Mouse (Mus musculus) ovary, adult 18-20 months (tissue): ENCODE measurements at regions not wholly inside any gene's neighbourhood (a gene's known extent, or its start where the extent isn't known, plus 50 kb on each side); places are given as distances from the start of the nearest gene placed in this dataset.

ENCODE experiments used
- DNase-seq: peaks from one replicate; pipeline ENCODE4 v3.0.0; 2022; ENCODE audit warnings: low spot score, mixed read lengths

DNA sequence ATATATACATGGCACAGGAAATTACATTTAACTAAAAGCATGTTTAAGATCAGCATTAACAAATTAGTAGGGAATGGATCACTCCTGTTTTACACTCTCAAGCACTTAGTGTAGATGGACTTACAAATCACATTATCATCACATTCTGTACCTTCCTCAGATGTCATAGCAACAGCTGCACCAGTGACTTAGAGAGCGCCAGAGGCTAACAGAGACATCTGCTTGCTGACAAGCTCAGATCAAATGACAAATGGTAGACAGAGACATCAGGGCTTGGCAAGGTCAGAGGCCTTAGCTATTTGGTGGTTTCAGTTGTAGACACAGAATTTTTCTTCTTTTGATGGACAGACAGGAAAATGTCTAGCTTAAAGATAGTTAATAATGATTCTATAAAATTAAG, 897.5 kb upstream of the Slc10a2 start:
- no peak for DNase-seq

GRCm38 (mm10) chr8:5994846-5995245, 889.7 kb upstream of the Slc10a2 start:
- no peak for DNase-seq

GRCm38 (mm10) chr8:5965403-5966015, 860.4 kb upstream of the Slc10a2 start:
- no peak for DNase-seq

- no peak for DNase-seq
These were observed 859.1 kb upstream of the Slc10a2 start for GRCm38 (mm10) chr8:5964299-5964698.

DNA sequence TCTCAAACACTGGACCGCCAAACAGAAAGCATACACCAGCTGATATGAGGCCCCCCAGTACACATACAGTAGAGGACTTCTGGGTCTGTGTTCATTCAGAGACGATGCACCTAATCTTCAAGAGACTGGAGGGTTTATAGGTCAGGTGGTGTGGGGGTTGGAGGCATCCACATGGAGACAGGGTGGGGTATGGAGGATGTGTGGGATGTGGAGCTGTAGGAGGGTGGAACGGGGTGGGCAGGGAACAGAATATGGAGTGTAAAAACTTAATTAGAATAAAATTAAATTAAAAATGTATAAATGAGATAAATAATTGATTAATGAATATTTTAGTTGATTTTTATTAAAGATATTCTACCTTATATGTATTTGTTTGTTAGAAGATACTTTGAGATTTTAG, 832.9 kb upstream of the Slc10a2 start:
- no peak for DNase-seq

GRCm38 (mm10) chr8:5918136-5918535, 813.0 kb upstream of the Slc10a2 start:
- no peak for DNase-seq
